Mouse (Mus musculus): ENCODE data around the gene Apool. TPM values are rescaled to one million over a fixed set of nuclear protein-coding genes. Genes with fewer than 3 reads are reported as not detected.

The Apool gene
- polyA plus RNA-seq, 1 experiment = 3.8 TPM

- DNase-seq = no peak
- Histone ChIP-seq H3K4me1 (ENCODE audit: control insufficient read depth, insufficient read depth, low read length) (no peaks in the 10 kb centered on the region), H3K4me3 (replicated peaks; ENCODE audit: extremely low read depth, low read depth, low read length) (no peak within 1 kb of the TSS)
- no peak for TF ChIP-seq POLR2A (IDR thresholded peaks at IDR 0.05; ENCODE audit: borderline replicate concordance, extremely low read depth, low read depth, low read length)
- TF ChIP-seq CTCF (IDR thresholded peaks at IDR 0.05; ENCODE audit: insufficient read depth, low read length) = no peak
- WGBS = 91% methylated on average over 3 of the region's 3 CpGs
Observed at GRCm38 (mm10) chrX:112406679-112407078, 95.5 kb downstream of the Apool start, which contains the start of gene Satl1. Gene Satl1, minus strand, starts transcription at chrX:112406779.

GRCm38 (mm10) chrX:112412309-112412708 is 101.2 kb downstream of the Apool start:
- no peak for DNase-seq
- WGBS = 60% methylated on average over 2 of the region's 2 CpGs
- H3K4me3 ChIP-seq (replicated peaks; ENCODE audit: extremely low read depth, low read depth, low read length) = no peak overlapping the region
- H3K4me1 ChIP-seq (ENCODE audit: control insufficient read depth, insufficient read depth, low read length) = no peaks in the 10 kb centered on the region
- TF ChIP-seq POLR2A (IDR thresholded peaks at IDR 0.05; ENCODE audit: borderline replicate concordance, extremely low read depth, low read depth, low read length) = no peak
- no peak for TF ChIP-seq CTCF (IDR thresholded peaks at IDR 0.05; ENCODE audit: insufficient read depth, low read length)

Other genes with a start within 250 kb of the Apool start
- not detected in 2 replicates for gene 4933403O08Rik, start 72.3 kb upstream of the Apool start, polyA plus RNA-seq (2012; rRNA removed)
- gene Satl1, start 95.4 kb downstream of the Apool start, polyA plus RNA-seq (2012; rRNA removed) = not detected in 2 replicates
- not detected in 2 replicates for gene 2010106E10Rik, start 183.9 kb downstream of the Apool start, polyA plus RNA-seq (2012; rRNA removed)